Mouse (Mus musculus) cerebellum, adult 2 months (tissue): ENCODE measurements at regions not wholly inside any gene's neighbourhood (a gene's known extent, or its start where the extent isn't known, plus 50 kb on each side); places are given as distances from the start of the nearest gene placed in this dataset.
A peak's percentile ranks its signal among the peaks of the same experiment; 100 is the strongest.

Source experiments
- DNase-seq, 2 experiments: peaks; one replicate each; pipeline ENCODE4 v3.0.0; 2021
- H3K27ac ChIP-seq: fragments of 200-500 bp; 2 replicates; pipeline ENCODE4 v1.5.1; 2012; ENCODE audit warnings: low read length, control low read depth, inconsistent platforms; ENCODE audit not compliant: insufficient read depth
- H3K27me3 ChIP-seq: fragments of 200-500 bp; 2 replicates; pipeline ENCODE4 v1.6.1; 2012; ENCODE audit warnings: inconsistent platforms, mild to moderate bottlenecking, low read length, moderate library complexity; ENCODE audit not compliant: control insufficient read depth, insufficient read depth
- H3K4me1 ChIP-seq: fragments of 200-500 bp; 2 replicates; pipeline ENCODE4 v1.6.1; 2011; ENCODE audit warnings: low read length; ENCODE audit not compliant: control insufficient read depth, insufficient read depth
- H3K4me3 ChIP-seq: fragments of 200-500 bp; replicated peaks from 2 replicates; pipeline ENCODE3; 2011; ENCODE audit warnings: mild to moderate bottlenecking, low read depth, low read length, control low read depth; ENCODE audit not compliant: insufficient read depth
- CTCF ChIP-seq: fragments of 200-500 bp; IDR thresholded peaks from 2 replicates; pipeline ENCODE4 v1.5.1; 2011; ENCODE audit warnings: low read depth, mild to moderate bottlenecking, control low read depth, low read length, moderate library complexity, borderline replicate concordance; ENCODE audit not compliant: insufficient read depth
- POLR2A ChIP-seq: fragments of 200-500 bp; IDR thresholded peaks from 2 replicates; pipeline ENCODE4 v1.6.1; 2011; ENCODE audit warnings: low read length, control low read depth, borderline replicate concordance; ENCODE audit not compliant: insufficient read depth
- WGBS: fragments of 180-500 bp; shearing (Covaris S2); methylation state at CpG from one replicate; pipeline ENCODE4 v1.1.7; 2018; 5-methylcytosine and 5-hydroxymethylcytosine counted together

- no peak for DNase-seq
- H3K4me3 ChIP-seq, result no peak overlapping the region
These were observed 798.7 kb downstream of the Gm9195 start for GRCm38 (mm10) chr14:71692752-71693437.

GRCm38 (mm10) chr14:71674564-71674963 is 817.1 kb downstream of the Gm9195 start:
- Histone ChIP-seq H3K4me3 (no peak overlapping the region), H3K4me1 (peaks cover 16% of the 10 kb centered on the region), H3K27ac (no peak overlapping the region), H3K27me3 (no peaks in the 10 kb centered on the region)
- TF ChIP-seq POLR2A (no peak), CTCF (no peak)
- DNase-seq, result no peak
- 91% methylated on average over 4 of the region's 4 CpGs for WGBS

More at GRCm38 (mm10) chr14:71692752-71693437, 798.7 kb downstream of the Gm9195 start:
- 70% methylated on average over 3 of the region's 3 CpGs for WGBS
- no peaks in the 10 kb centered on the region for H3K27me3 ChIP-seq
- H3K4me1 ChIP-seq, result no peaks in the 10 kb centered on the region
- H3K27ac ChIP-seq, result no peak overlapping the region
- TF ChIP-seq POLR2A, result no peak
- no peak for TF ChIP-seq CTCF

- H3K27me3 ChIP-seq, result no peaks in the 10 kb centered on the region
- 5% methylated on average over 2 of the region's 2 CpGs for WGBS
These were observed 817.8 kb downstream of the Gm9195 start for GRCm38 (mm10) chr14:71673837-71674236.

GRCm38 (mm10) chr14:71672481-71672880 is 819.2 kb downstream of the Gm9195 start:
- TF ChIP-seq POLR2A (no peak), CTCF (no peak)
- 76% methylated on average over 1 of the region's 1 CpGs for WGBS
- DNase-seq, result peak in 1 of 2 experiments; percentile 47
- no peaks in the 10 kb centered on the region for H3K27me3 ChIP-seq
- no peak overlapping the region for H3K4me3 ChIP-seq
- H3K4me1 ChIP-seq, result peaks cover 16% of the 10 kb centered on the region
- H3K27ac ChIP-seq, result no peak overlapping the region

More at GRCm38 (mm10) chr14:71673837-71674236, 817.8 kb downstream of the Gm9195 start:
- Histone ChIP-seq H3K4me1 (peaks cover 16% of the 10 kb centered on the region), H3K4me3 (no peak overlapping the region), H3K27ac (no peak overlapping the region)
- peak; percentile 95 to 97 for DNase-seq
- TF ChIP-seq POLR2A, result no peak
- no peak for TF ChIP-seq CTCF

GRCm38 (mm10) chr14:71671994-71672393 is 819.6 kb downstream of the Gm9195 start:
- whole genome bisulfite sequencing, result 72% methylated on average over 2 of the region's 2 CpGs
- Histone ChIP-seq H3K27ac (no peak overlapping the region), H3K4me1 (peaks cover 16% of the 10 kb centered on the region), H3K27me3 (no peaks in the 10 kb centered on the region), H3K4me3 (no peak overlapping the region)
- DNase-seq, result no peak
- TF ChIP-seq CTCF, result no peak
- TF ChIP-seq POLR2A, result no peak

- TF ChIP-seq CTCF, result peak; percentile 30; the same call in 1 of the 2 replicates
- TF ChIP-seq POLR2A, result no peak
- Histone ChIP-seq H3K4me1 (peaks cover 16% of the 10 kb centered on the region), H3K4me3 (no peak overlapping the region), H3K27ac (no peak overlapping the region), H3K27me3 (no peaks in the 10 kb centered on the region)
- 59% methylated on average over 1 of the region's 1 CpGs for WGBS
- peak; percentile 15 to 20 for DNase-seq
These were observed 821.2 kb downstream of the Gm9195 start for GRCm38 (mm10) chr14:71670435-71670834.

GRCm38 (mm10) chr14:71666656-71667055 is 825.0 kb downstream of the Gm9195 start:
- H3K27me3 ChIP-seq, result no peaks in the 10 kb centered on the region
- H3K27ac ChIP-seq, result no peak overlapping the region
- no peak overlapping the region for H3K4me3 ChIP-seq
- TF ChIP-seq CTCF (no peak), POLR2A (no peak)
- WGBS, result 87% methylated on average over 1 of the region's 1 CpGs
- DNase-seq, result no peak
- H3K4me1 ChIP-seq, result no peaks in the 10 kb centered on the region

GRCm38 (mm10) chr14:71660166-71660565 is 831.5 kb downstream of the Gm9195 start:
- no peak for DNase-seq
- WGBS, result 76% methylated on average over 2 of the region's 2 CpGs
- H3K4me3 ChIP-seq, result no peak overlapping the region
- H3K27me3 ChIP-seq, result no peaks in the 10 kb centered on the region
- no peaks in the 10 kb centered on the region for H3K4me1 ChIP-seq
- TF ChIP-seq POLR2A, result no peak
- TF ChIP-seq CTCF, result no peak
- H3K27ac ChIP-seq, result no peak overlapping the region
